Mouse (Mus musculus): ENCODE results near the gene Eps8.

DNA sequence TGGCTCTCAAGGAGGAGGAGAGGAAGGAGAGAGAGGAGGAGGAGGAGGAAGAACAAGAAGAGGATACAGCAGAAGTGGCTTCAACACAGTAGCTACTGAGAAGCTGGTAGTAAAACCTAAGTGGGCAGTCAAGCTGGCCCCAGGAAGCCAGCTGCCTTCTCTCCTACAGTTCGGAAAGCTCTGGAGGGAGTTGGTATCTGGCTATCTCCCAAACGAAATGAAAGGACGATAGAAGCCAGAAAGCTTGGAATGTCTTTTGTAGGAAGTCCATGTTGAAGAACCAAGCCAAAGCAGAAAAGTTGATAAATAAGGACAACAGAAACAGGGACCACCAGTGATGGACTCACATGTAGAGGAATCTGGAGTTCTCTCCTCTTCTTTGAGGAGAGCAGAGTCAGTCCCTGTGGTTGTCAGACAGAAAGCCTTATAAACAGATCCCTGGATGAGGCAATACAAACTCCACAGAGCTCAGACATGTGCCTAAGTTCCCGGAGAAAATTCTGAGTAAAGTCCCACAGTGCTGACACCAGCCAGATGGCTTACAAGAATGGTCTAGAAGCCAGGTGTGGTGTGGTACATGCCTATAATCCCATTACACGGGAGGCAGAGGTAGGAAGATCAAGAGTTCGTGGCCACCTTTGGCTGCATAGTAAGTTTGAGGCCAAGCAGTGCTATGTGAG lies 73.2 kb downstream of the Eps8 start:
- TF ChIP-seq CTCF (IDR thresholded peaks at IDR 0.05; ENCODE audit: extremely low read depth, insufficient read depth, low read length) (no peak), POLR2A (IDR thresholded peaks at IDR 0.05; ENCODE audit: extremely low read depth, insufficient read depth, low read length) (no peak)

Measured in cortical plate, adult 2 months (tissue).